Mouse (Mus musculus) erythroblast, adult 5-6 weeks (primary cell): ENCODE measurements around the gene Ube2d2b. TPM values are rescaled to one million over a fixed set of nuclear protein-coding genes. Genes with fewer than 3 reads are reported as not detected.
A peak's percentile ranks its signal among the peaks of the same experiment; 100 is the strongest.

Experiments
- ATAC-seq: replicated peaks from 2 replicates; pipeline ENCODE4 v1.8.0; 2016; ENCODE audit warnings: moderate number of reproducible peaks, mild to moderate bottlenecking, moderate TSS enrichment, inconsistent platforms; ENCODE audit not compliant: poor library complexity, low FRiP score, severe bottlenecking
- total RNA-seq, 2 experiments: library from RNA; stranded (forward) in 1 of 2; stranded (reverse) in 1 of 2; fragments of 150-400 nt in 1 of 2; fragments of 200-764, 138-1000 nt in 1 of 2; gene quantifications; 2 replicates each; pipeline versions ENCODE4 v1.2.3 to v1.2.4; 2015 to 2017; ENCODE audit warnings: low replicate concordance in 2 of 2

Gene Ube2d2b
- total RNA-seq (2015; ENCODE audit: low replicate concordance): not detected in 2 replicates
- total RNA-seq (2017; ENCODE audit: low replicate concordance): 0.09 and 2.2 TPM in 2 replicates

- ATAC-seq: peak; percentile 30; the same call in 1 of the 2 replicates
Observed at GRCm38 (mm10) chr5:107829998-107830560, at the start of gene Ube2d2b. Gene Ube2d2b, plus strand, starts transcription at chr5:107830099.

DNA sequence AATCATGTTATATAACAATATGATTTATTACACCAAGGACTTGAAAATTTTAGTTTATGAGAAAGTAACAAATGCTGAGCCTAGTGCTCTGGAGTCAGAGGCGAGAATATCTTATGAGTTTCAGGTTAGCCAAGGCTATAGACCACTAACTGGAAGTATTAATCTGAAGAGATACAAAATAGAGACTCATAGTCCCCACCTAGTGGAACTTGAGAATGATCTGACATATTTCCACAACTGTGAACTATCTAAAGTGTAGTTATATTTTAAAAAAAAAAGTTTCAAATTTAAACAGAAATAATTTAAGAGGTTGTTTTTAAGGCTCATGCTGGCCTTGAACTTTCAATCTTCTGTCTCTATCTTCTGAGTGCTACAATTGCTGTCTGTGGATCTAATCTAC is 47.5 kb upstream of the Ube2d2b start:
- ATAC-seq: no peak

DNA sequence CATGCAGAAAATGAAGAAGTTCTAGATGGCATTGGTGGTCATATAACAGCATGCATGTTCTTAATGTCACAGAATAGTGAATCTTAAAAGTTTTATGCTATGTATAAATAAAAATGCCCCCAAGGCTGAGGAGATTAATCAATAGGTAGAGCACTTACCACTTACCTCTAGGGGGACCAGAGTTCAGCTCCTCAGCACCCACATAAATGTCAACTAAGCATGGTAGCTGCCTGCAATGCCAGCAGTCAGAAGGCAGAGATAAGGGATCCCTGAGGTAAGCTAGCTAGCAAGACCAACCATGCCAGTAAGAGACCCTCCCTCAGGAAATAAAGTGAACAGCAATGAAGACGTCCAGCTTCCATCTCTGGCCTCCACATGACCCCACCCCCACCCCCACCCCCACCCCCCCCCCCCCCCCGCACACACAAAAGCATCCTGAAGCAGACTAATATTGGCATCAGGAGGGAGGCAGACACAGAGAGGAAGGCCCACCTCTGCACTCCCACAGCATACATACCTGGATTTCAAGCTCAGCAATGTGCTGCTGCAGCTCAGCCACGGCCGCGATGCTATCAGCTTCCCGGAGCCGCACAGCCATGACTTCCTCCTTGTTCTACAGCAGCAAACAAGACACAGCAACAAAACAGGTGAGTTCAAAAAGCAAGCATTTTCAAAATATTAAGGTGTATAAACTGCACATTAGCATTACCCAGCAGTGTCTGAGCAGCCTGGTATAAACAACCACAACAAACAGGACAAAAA is 42.0 kb upstream of the Ube2d2b start:
- no peak for ATAC-seq

GRCm38 (mm10) chr5:107789492-107789891 is 40.4 kb upstream of the Ube2d2b start:
- ATAC-seq: no peak

- ATAC-seq: peak; percentile 74
Observed at GRCm38 (mm10) chr5:107791966-107792365, 37.9 kb upstream of the Ube2d2b start.

DNA sequence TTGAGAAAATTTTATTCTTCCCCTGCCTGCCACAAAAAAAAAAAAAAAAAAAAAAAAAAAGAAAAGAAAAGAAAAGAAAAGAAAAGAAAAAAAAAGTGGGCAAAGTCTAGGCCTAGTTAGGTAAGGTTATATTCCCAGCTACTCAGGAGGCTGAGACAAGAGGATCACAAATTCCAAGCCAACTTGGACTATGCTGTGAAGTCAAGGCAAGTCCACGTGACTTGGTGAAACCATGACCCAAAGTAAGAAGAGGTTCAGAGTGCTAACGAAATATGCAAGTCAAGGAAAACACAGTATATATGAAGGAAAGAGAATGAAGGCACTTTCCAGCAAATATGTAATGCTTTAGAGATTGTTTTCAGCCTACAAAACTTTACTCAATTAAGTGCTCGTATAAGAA is 37.4 kb upstream of the Ube2d2b start:
- ATAC-seq: no peak

GRCm38 (mm10) chr5:107793258-107793657 is 36.6 kb upstream of the Ube2d2b start:
- no peak for ATAC-seq

DNA sequence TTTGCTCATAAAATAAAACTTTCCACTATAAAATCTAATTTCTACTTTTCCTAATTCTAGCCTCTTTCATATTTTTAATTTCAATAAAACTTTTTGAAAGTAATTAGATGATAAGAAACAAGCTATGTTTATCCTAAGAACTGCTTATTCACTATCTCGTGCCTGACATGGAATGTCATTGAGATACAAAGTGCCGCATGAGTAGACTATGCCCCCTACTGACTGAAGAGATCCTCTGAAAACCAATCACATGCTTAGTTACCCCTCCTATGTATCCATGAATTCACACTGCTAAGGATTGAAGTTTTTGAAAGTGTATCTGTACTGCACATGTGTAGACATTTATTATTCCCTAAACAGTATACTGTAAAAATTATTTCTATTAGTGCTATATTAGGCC is 36.0 kb upstream of the Ube2d2b start:
- no peak for ATAC-seq

- no peak for ATAC-seq
Observed at GRCm38 (mm10) chr5:107798290-107798689, 31.6 kb upstream of the Ube2d2b start.

DNA sequence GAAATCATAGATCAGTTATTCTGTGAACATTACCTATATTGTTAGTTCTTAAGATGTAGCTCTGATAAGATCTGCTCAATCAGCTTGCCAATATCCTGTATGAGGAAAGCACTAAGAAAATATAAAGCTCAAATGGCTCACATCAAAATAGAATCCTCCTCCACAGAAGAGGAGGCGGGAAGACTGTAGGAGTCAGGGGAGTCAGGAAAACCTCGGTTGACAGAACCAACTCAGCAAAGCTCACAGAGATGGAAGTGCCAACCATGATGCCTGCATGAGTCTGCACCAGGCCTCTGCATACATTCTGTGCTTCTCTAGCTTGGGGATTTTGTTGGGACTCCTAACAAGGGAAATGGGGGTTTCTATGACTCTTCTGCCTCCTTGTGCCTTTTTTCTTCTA is 28.7 kb upstream of the Ube2d2b start:
- ATAC-seq: no peak

- ATAC-seq: no peak
Observed at GRCm38 (mm10) chr5:107802621-107803020, 27.3 kb upstream of the Ube2d2b start.

DNA sequence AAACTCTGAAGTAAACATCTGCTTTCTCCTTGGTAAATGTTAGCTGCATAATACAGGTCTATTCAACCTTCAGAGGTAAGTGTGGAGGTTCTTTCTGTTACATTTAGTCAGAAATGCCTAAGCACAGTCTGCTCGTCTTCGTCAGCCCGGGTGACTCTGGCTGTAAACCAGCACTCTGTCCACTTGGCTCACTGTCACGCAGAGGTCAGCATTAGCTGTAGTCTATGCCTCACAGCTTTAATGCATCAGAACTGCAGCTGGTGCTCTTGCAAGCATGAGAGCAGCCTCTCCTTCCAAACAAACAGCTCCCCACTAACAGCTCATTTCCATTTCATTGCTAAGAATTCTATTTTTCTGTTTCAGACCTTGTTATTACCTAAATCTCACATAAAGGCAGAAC is 22.4 kb upstream of the Ube2d2b start:
- ATAC-seq: 0 out of 2 replicates have a peak, but pooled peaks have one; percentile 26

DNA sequence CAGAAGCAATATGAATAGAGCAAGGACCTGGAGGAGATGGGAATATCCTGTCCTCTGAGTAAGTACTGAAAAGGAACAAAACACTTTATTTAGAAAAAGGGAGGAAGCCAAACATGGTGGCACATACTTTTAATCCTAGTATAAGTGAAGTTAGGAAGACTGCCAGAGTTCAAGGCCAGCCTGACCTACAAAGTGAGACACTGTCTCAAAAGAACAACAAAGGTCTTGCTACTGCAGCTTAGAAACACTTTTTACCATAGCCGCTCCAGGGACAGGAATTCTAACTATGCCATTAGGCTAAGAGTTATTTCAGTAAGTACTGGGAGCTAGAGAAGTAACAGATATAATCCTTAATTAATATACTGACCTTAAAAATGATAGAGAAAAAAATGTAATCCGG is 15.2 kb upstream of the Ube2d2b start:
- ATAC-seq: no peak

GRCm38 (mm10) chr5:107822521-107822920 is 7.4 kb upstream of the Ube2d2b start:
- no peak for ATAC-seq

- no peak for ATAC-seq
Observed at GRCm38 (mm10) chr5:107831351-107831750, 1.5 kb downstream of the Ube2d2b start.

DNA sequence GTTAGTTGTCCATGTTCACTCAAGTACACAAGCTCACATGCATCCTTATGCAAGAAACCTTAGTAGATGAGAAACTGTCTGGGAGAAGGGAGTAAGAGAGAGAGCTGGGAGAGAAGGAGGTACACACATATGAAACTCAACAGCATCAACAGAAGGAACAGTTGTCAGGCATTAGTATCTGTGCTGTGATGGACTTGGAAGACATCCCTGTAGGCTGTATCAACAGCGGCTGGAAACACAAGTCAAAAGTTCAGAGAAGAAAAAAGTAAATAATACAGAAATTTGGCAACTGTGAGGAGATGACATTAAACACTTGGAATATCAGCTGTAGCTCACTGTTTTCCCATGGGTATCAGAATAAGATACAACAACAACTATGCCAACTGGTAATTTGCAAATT is 4.4 kb downstream of the Ube2d2b start:
- no peak for ATAC-seq

DNA sequence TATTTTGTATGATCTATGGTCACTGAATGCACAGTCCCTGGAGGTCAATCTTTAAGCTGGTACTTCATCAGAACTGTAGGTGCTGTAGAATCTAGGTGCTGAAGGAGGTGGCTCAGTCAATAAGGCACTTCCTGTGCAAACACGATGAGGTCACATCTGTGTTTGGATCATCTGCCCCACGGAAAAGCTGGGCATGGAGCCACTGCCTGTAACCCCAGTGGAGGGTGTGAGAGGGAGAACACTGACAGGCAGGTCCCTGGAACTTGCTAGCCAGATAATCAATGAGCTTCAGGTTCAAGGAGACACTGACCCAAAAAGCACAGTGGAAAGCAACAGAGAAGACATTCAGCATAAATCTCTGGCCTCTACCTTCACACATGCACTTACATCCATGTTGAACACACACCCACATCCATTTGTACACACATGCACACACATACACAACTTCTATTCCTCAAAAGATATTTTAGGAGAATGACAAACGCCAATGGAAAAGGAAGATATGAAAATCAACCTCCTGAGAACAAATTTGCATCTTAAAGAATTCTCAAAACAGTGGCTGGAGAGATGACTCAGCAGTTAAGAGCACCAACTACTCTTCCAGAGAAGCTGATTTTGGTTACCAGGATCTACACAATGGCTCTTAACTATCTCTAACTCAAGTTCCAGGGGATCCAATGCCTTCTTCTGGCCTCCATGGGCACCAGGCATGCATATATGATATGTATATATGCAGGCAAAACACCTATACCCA is 9.2 kb downstream of the Ube2d2b start:
- ATAC-seq: 0 out of 2 replicates have a peak, but pooled peaks have one; percentile 24

- ATAC-seq: no peak
Observed at GRCm38 (mm10) chr5:107840549-107841238, 10.8 kb downstream of the Ube2d2b start.

GRCm38 (mm10) chr5:107847349-107847748 is 17.4 kb downstream of the Ube2d2b start:
- ATAC-seq: no peak

- no peak for ATAC-seq
Observed at GRCm38 (mm10) chr5:107847817-107848216, 17.9 kb downstream of the Ube2d2b start.
